Mouse (Mus musculus) adrenal gland, adult 18-20 months (tissue): ENCODE measurements around the gene Nxpe3. TPM values are rescaled to one million over a fixed set of nuclear protein-coding genes. Genes with fewer than 3 reads are reported as not detected.
"Not testable (repeated sequence)": the region's sequence is repeated elsewhere in the genome, so short reads cannot be mapped to it uniquely, and the experiment has no call there.

Source experiments
- DNase-seq, 2 experiments: peaks; one replicate each; pipeline ENCODE4 v3.0.0; 2021 to 2022; ENCODE audit warnings: low spot score in 2 of 2
- total RNA-seq, 2 experiments: library from RNA; stranded (reverse); gene quantifications; 1 replicate in 1 of 2; 2 replicates in 1 of 2; pipeline ENCODE4 v1.2.3; 2021

Gene Nxpe3
- total RNA-seq, 2 experiments from 2014 or later: 1.4 to 1.6 TPM

GRCm38 (mm10) chr16:55890346-55891136, 4.5 kb downstream of the Nxpe3 start:
- DNase-seq: no peak

- no peak for DNase-seq
These were observed 5.6 kb downstream of the Nxpe3 start for GRCm38 (mm10) chr16:55889451-55889850.

GRCm38 (mm10) chr16:55888584-55888960, 6.5 kb downstream of the Nxpe3 start:
- no peak for DNase-seq

GRCm38 (mm10) chr16:55887814-55888583, 7.1 kb downstream of the Nxpe3 start:
- no peak for DNase-seq

- no peak for DNase-seq
These were observed 10.8 kb downstream of the Nxpe3 start for GRCm38 (mm10) chr16:55884246-55884645.

- no peak for DNase-seq
These were observed 19.1 kb downstream of the Nxpe3 start for GRCm38 (mm10) chr16:55876025-55876424.

GRCm38 (mm10) chr16:55863832-55864231, 31.3 kb downstream of the Nxpe3 start:
- DNase-seq: no peak

GRCm38 (mm10) chr16:55863149-55863815, 31.8 kb downstream of the Nxpe3 start:
- peak; percentile 53 for DNase-seq

- no peak for DNase-seq
These were observed 34.0 kb downstream of the Nxpe3 start for GRCm38 (mm10) chr16:55861104-55861503.

GRCm38 (mm10) chr16:55859421-55859820, 35.7 kb downstream of the Nxpe3 start:
- DNase-seq: not testable (repeated sequence)

- DNase-seq: peak; percentile 66 to 74
These were observed 36.6 kb downstream of the Nxpe3 start for GRCm38 (mm10) chr16:55858465-55858864.

- DNase-seq: peak; percentile 71 to 75
These were observed 42.0 kb downstream of the Nxpe3 start for GRCm38 (mm10) chr16:55852943-55853727.

GRCm38 (mm10) chr16:55852515-55852914, 42.6 kb downstream of the Nxpe3 start:
- DNase-seq: no peak

GRCm38 (mm10) chr16:55850485-55850884, 44.6 kb downstream of the Nxpe3 start:
- DNase-seq: no peak

- no peak for DNase-seq
These were observed 47.4 kb downstream of the Nxpe3 start for GRCm38 (mm10) chr16:55847679-55848078.

GRCm38 (mm10) chr16:55844847-55845246, 50.2 kb downstream of the Nxpe3 start:
- no peak for DNase-seq

GRCm38 (mm10) chr16:55843919-55844318, 51.2 kb downstream of the Nxpe3 start:
- no peak for DNase-seq

GRCm38 (mm10) chr16:55843134-55843533, 52.0 kb downstream of the Nxpe3 start:
- no peak for DNase-seq

- DNase-seq: no peak
These were observed 53.6 kb downstream of the Nxpe3 start for GRCm38 (mm10) chr16:55841506-55841905.

- peak; percentile 82 to 85 for DNase-seq
These were observed 56.3 kb downstream of the Nxpe3 start, which contains the start of gene Nfkbiz for GRCm38 (mm10) chr16:55838510-55839474. Nfkbiz (minus strand) TSS chr16:55838899.
